Mouse (Mus musculus): Measurements from ENCODE around the gene Abat.

- no peak for TF ChIP-seq CTCF (IDR thresholded peaks at IDR 0.05; ENCODE audit: borderline replicate concordance, control insufficient read depth, extremely low read depth, insufficient read depth, low read length, poor library complexity)
- TF ChIP-seq POLR2A (IDR thresholded peaks at IDR 0.05; ENCODE audit: control insufficient read depth, extremely low read depth, insufficient read depth, low read length, poor library complexity) = no peak
Measured at GRCm38 (mm10) chr16:8470132-8470531, 43.1 kb upstream of the Abat start.

Measured in thymus, adult 2 months (tissue).